Mouse (Mus musculus): Measurements from ENCODE around the gene Ints4. TPM values are rescaled to one million over a fixed set of nuclear protein-coding genes. Genes with fewer than 3 reads are reported as not detected.

The Ints4 gene
- total RNA-seq, 2 experiments from 2014 or later, result 27.0 to 31.4 TPM

- DNase-seq (ENCODE audit: extremely low spot score in 1 of 2, low spot score in 1 of 2), result no peak
Observed at GRCm38 (mm10) chr7:97535531-97535930, 54.8 kb downstream of the Ints4 start.

GRCm38 (mm10) chr7:97536571-97536970, 55.8 kb downstream of the Ints4 start:
- DNase-seq (ENCODE audit: extremely low spot score in 1 of 2, low spot score in 1 of 2), result no peak

GRCm38 (mm10) chr7:97546462-97546861, 65.7 kb downstream of the Ints4 start:
- DNase-seq (ENCODE audit: extremely low spot score in 1 of 2, low spot score in 1 of 2), result no peak

- no peak for DNase-seq (ENCODE audit: extremely low spot score in 1 of 2, low spot score in 1 of 2)
Observed at GRCm38 (mm10) chr7:97549301-97549700, 68.5 kb downstream of the Ints4 start.

GRCm38 (mm10) chr7:97550673-97551072, 69.9 kb downstream of the Ints4 start:
- DNase-seq (ENCODE audit: extremely low spot score in 1 of 2, low spot score in 1 of 2), result no peak

- DNase-seq (ENCODE audit: extremely low spot score in 1 of 2, low spot score in 1 of 2), result no peak
Observed at GRCm38 (mm10) chr7:97563576-97563975, 82.8 kb downstream of the Ints4 start.

GRCm38 (mm10) chr7:97569372-97569771, 88.6 kb downstream of the Ints4 start:
- DNase-seq (ENCODE audit: extremely low spot score in 1 of 2, low spot score in 1 of 2), result no peak

GRCm38 (mm10) chr7:97570389-97570788, 89.6 kb downstream of the Ints4 start:
- DNase-seq (ENCODE audit: extremely low spot score in 1 of 2, low spot score in 1 of 2), result no peak

- peak; percentile 22 to 43 for DNase-seq (ENCODE audit: extremely low spot score in 1 of 2, low spot score in 1 of 2)
Observed at GRCm38 (mm10) chr7:97578361-97579066, 97.8 kb downstream of the Ints4 start.

GRCm38 (mm10) chr7:97579067-97579975, 98.6 kb downstream of the Ints4 start, which contains the start of the genes Aamdc and Rsf1:
TSS of gene Aamdc (minus strand) at chr7:97579497.
TSS of gene Rsf1 (plus strand) at chr7:97579889.
- peak; percentile 87 to 90 for DNase-seq (ENCODE audit: extremely low spot score in 1 of 2, low spot score in 1 of 2)

GRCm38 (mm10) chr7:97579976-97580842, 99.5 kb downstream of the Ints4 start:
- DNase-seq (ENCODE audit: extremely low spot score in 1 of 2, low spot score in 1 of 2), result peak; percentile 28 to 58

- DNase-seq (ENCODE audit: extremely low spot score in 1 of 2, low spot score in 1 of 2), result peak; percentile 54 to 67
Observed at GRCm38 (mm10) chr7:97580843-97581214, 100.1 kb downstream of the Ints4 start.

GRCm38 (mm10) chr7:97588506-97588905, 107.8 kb downstream of the Ints4 start:
- DNase-seq (ENCODE audit: extremely low spot score in 1 of 2, low spot score in 1 of 2), result no peak

- no peak for DNase-seq (ENCODE audit: extremely low spot score in 1 of 2, low spot score in 1 of 2)
Observed at GRCm38 (mm10) chr7:97590488-97590887, 109.7 kb downstream of the Ints4 start.

Other genes starting within 250 kb of the Ints4 start
- 10 to 100 TPM; 11.5 to 14.0 TPM for gene Usp35, start 148.9 kb upstream of the Ints4 start, total RNA-seq (2021)
- gene Kctd21, start 148.6 kb upstream of the Ints4 start, total RNA-seq (2021), result 10 to 100 TPM; 10.5 to 14.8 TPM
- gene Alg8, start 109.3 kb upstream of the Ints4 start, total RNA-seq (2021), result 10 to 100 TPM; 10.7 to 11.1 TPM
- gene Ndufc2, start 81.0 kb upstream of the Ints4 start, total RNA-seq (2021), result 100 to 1,000 TPM; 231 to 241 TPM
- gene Thrsp, start 63.2 kb upstream of the Ints4 start, total RNA-seq (2021), result 10 to 100 TPM; 29.9 to 41.8 TPM
- 1 to 10 TPM; 3.9 to 4.1 TPM for gene Kctd14, start 29.6 kb upstream of the Ints4 start, total RNA-seq (2021)
- gene Aamdc, start 98.5 kb downstream of the Ints4 start, total RNA-seq (2021), result 10 to 100 TPM; 50.1 to 51.7 TPM
- 10 to 100 TPM; 38.9 to 48.7 TPM for gene Rsf1, start 98.9 kb downstream of the Ints4 start, total RNA-seq (2021)
- gene Clns1a, start 215.7 kb downstream of the Ints4 start, total RNA-seq (2021), result 10 to 100 TPM; 80.3 to 91.2 TPM